Comparison of ENCODE assay signal across 9 mouse cellular contexts in the genomic region with DNA sequence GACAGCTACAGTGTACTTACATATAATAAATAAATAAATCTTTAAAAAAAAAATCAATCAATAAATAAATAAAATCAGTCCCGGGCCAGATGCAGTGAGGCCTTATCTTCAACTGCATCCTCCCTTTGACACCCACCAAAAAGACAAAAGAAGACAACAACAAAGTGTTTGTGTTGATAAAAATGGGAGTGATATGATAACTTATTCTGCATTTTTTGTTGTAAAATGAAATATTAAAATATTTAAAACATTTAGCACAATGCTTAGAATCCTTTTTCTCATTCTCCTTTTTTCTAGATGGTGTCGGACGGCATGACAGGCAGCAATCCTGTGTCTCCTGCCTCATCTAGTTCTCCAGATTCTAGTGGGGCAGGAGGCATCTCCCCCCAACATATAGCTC. TPM values are rescaled to one million over a fixed set of nuclear protein-coding genes. Genes with fewer than 3 reads are reported as not detected.
DNase-seq lines count a peak whose midpoint lies in the region; ATAC-seq lines count a peak whose summit lies in the region.
"Had no signal": no experiment of that assay in that cellular context is flagged by ENCODE, and none has a peak within 500 bp of the region (broad histone marks: within the 10 kb centered on the region; RNA-seq: fewer than 3 reads in every experiment).

A gene (plus strand): TSS at position 301 of the 400 bp plus-strand sequence.

- H3K4me2 ChIP-seq in forebrain, embryonic 14.5 days (ENCODE audit: low read length) = no peak within 1 kb of the TSS
- H3K4me2 ChIP-seq in midbrain, embryonic 13.5 days (replicated peaks) = no peak within 1 kb of the TSS

- H3K4me3 ChIP-seq in forebrain, embryonic 14.5 days (ENCODE audit: low read depth, low read length) = no peak within 1 kb of the TSS
- H3K4me3 ChIP-seq in midbrain, embryonic 13.5 days (replicated peaks) = no peak within 1 kb of the TSS

- peaks cover 89% of the 10 kb centered on the region for H3K36me3 ChIP-seq in forebrain, embryonic 14.5 days (ENCODE audit: control insufficient read depth, insufficient read depth, low read length)
- peaks cover 89% of the 10 kb centered on the region for H3K36me3 ChIP-seq in midbrain, embryonic 13.5 days

- H3K27me3 ChIP-seq in forebrain, embryonic 14.5 days (replicated peaks; ENCODE audit: control insufficient read depth, insufficient read depth, low read length) = no peaks in the 10 kb centered on the region
- H3K27me3 ChIP-seq in midbrain, embryonic 13.5 days = no peaks in the 10 kb centered on the region

- 95% methylated on average over 3 of the region's 3 CpGs for WGBS in forebrain, embryonic 14.5 days
- 95% methylated on average over 3 of the region's 3 CpGs for WGBS in midbrain, embryonic 13.5 days

- no peaks in the 10 kb centered on the region; the same call in 1 of the 2 replicates for H3K4me1 ChIP-seq in forebrain, embryonic 14.5 days (ENCODE audit: control insufficient read depth, insufficient read depth, low read length)
- peaks cover 6% of the 10 kb centered on the region for H3K4me1 ChIP-seq in midbrain, embryonic 13.5 days (replicated peaks)

- H3K9ac ChIP-seq in forebrain, embryonic 14.5 days (ENCODE audit: low read length) = no peak within 1 kb of the TSS
- no peak within 1 kb of the TSS for H3K9ac ChIP-seq in midbrain, embryonic 13.5 days (replicated peaks)

- no peak for DNase-seq in left cerebral cortex, postnatal 4 days
- no peak for DNase-seq in left cerebral cortex, adult 9 months (ENCODE audit: low spot score in 2 of 2)
- no peak for DNase-seq in adrenal gland, postnatal 36 days
- DNase-seq in forebrain, embryonic 14.5 days (ENCODE audit: low spot score) = no peak
- DNase-seq in T-cell, adult 2 months (ENCODE audit: low spot score) = no peak
- no peak for DNase-seq in lung, adult 18-20 months
- no peak for DNase-seq in c-Kit-positive CD71-positive TER-119-positive erythroid progenitor cells, embryonic 14.5 days (ENCODE audit: low spot score)
- DNase-seq: kidney, adult 18-20 months had no signal

- H3K27ac ChIP-seq in forebrain, embryonic 14.5 days (ENCODE audit: low read depth, low read length) = no peak within 1 kb of the TSS
- H3K27ac ChIP-seq in midbrain, embryonic 13.5 days = no peak within 1 kb of the TSS

- no peak for ATAC-seq in forebrain, embryonic 14.5 days
- ATAC-seq in midbrain, embryonic 13.5 days = no peak

- intact Hi-C loops in left cerebral cortex, postnatal 4 days (cut with DNase I) = loop anchor here (5.0 kb wide), 1 partner anchor 33 kb away; no protein-coding TSS in a partner anchor

- H3K9me3 ChIP-seq in forebrain, embryonic 14.5 days (replicated peaks; ENCODE audit: control insufficient read depth, low read length) = no peaks in the 10 kb centered on the region
- no peaks in the 10 kb centered on the region for H3K9me3 ChIP-seq in midbrain, embryonic 13.5 days

RNA-seq across cellular contexts. Expression of the gene that starts here (rescaled TPM):
- total RNA-seq in left cerebral cortex, postnatal 4 days (2021) = 10 to 100 TPM; 14.5 to 14.6 TPM
- total RNA-seq in adrenal gland, postnatal 36 days (2021) = 10 to 100 TPM; 19.6 to 20.2 TPM
- polyA plus RNA-seq in forebrain, embryonic 14.5 days (2014; fragmentation: Nextera tagmentation; extraction: Ambion mirVana) = 12.6 and 16.6 TPM in 2 replicates
- polyA plus RNA-seq in midbrain, embryonic 13.5 days (2015; fragmentation: Nextera tagmentation; extraction: Ambion mirVana) = 20.6 and 21.0 TPM in 2 replicates
